Mouse (Mus musculus): Measurements from ENCODE around the gene Zfp711.

DNA sequence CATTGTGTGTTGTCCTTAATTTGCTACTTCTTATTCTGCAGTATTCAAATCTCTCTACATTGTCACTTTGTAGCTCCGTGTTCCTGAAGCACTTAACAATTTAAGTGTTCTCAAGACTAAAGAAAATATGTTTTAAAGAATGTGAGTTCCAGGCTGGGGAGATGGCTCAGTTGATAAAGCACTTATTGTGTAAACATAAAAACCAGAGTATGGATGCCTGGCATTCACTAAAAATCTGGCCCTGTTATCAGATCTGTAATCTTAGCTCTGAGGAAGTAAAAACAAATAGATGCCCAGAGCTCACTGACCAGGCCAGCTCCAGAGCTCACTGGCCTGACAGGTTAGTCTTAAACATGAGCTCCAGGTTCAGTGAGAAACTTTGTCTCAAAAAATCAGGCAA, 75.2 kb downstream of the Zfp711 start:
- TF ChIP-seq CTCF (IDR thresholded peaks at IDR 0.05; ENCODE audit: borderline replicate concordance, extremely low read depth, insufficient read depth, insufficient read length): no peak
- no peak for TF ChIP-seq POLR2A (IDR thresholded peaks at IDR 0.05; ENCODE audit: borderline replicate concordance, extremely low read depth, insufficient read depth, insufficient read length, poor library complexity, severe bottlenecking)
